ENCODE assay signal across 16 mouse cellular contexts in genomic region chr17:51477404-51477803, GRCm38 (mm10).
DNase-seq lines count a peak whose midpoint lies in the region; ATAC-seq lines count a peak whose summit lies in the region.
"Had no signal": no experiment of that assay in that cellular context is flagged by ENCODE, and none has a peak within 500 bp of the region (broad histone marks: within the 10 kb centered on the region; RNA-seq: fewer than 3 reads in every experiment).

No protein-coding gene starts in this region.

- H3K36me3 ChIP-seq in hindbrain, embryonic 12.5 days: no peaks in the 10 kb centered on the region
- H3K36me3 ChIP-seq: hindbrain, embryonic 13.5 days; limb, embryonic 10.5 days; liver, embryonic 13.5 days had no signal

- H3K4me2 ChIP-seq in hindbrain, embryonic 12.5 days (replicated peaks): no peak overlapping the region
- H3K4me2 ChIP-seq: hindbrain, embryonic 13.5 days; liver, embryonic 13.5 days had no signal

- no peaks in the 10 kb centered on the region for H3K27me3 ChIP-seq in hindbrain, embryonic 12.5 days
- H3K27me3 ChIP-seq: hindbrain, embryonic 13.5 days; liver, embryonic 13.5 days had no signal

- no peak overlapping the region for H3K4me3 ChIP-seq in hindbrain, embryonic 12.5 days
- H3K4me3 ChIP-seq: erythroblast, embryonic 14.5 days; hindbrain, embryonic 13.5 days; limb, embryonic 10.5 days; liver, embryonic 13.5 days had no signal

- 90% methylated on average over 8 of the region's 8 CpGs for WGBS in hindbrain, embryonic 12.5 days

- no peaks in the 10 kb centered on the region for H3K4me1 ChIP-seq in hindbrain, embryonic 12.5 days
- H3K4me1 ChIP-seq: hindbrain, embryonic 13.5 days; limb, embryonic 10.5 days; liver, embryonic 13.5 days had no signal

- peak; percentile 32 to 51 for DNase-seq in heart, adult 18-20 months
- DNase-seq in heart, postnatal 25 days (ENCODE audit: low spot score): no peak
- peak; percentile 2 for DNase-seq in lung, postnatal 36 days
- no peak for DNase-seq in lung, postnatal 25 days (ENCODE audit: low spot score)
- peak; percentile 25 to 29 for DNase-seq in heart, postnatal 10 days
- no peak for DNase-seq in kidney, postnatal 25 days
- DNase-seq: adrenal gland, postnatal 10 days; B cell, adult 2 months; cerebellum, adult 18-20 months; cerebellum, postnatal 36 days; kidney, adult 9 months; liver, embryonic 13.5 days had no signal

- peaks cover 5% of the 10 kb centered on the region for H3K9me3 ChIP-seq in hindbrain, embryonic 12.5 days (replicated peaks)
- H3K9me3 ChIP-seq: hindbrain, embryonic 13.5 days; limb, embryonic 10.5 days; liver, embryonic 13.5 days had no signal

- no peak for ATAC-seq in hindbrain, embryonic 12.5 days (ENCODE audit: low FRiP score)

- H3K9ac ChIP-seq in hindbrain, embryonic 12.5 days: no peak overlapping the region
- H3K9ac ChIP-seq: hindbrain, embryonic 13.5 days; liver, embryonic 13.5 days had no signal

- no peak overlapping the region for H3K27ac ChIP-seq in hindbrain, embryonic 12.5 days
- H3K27ac ChIP-seq: hindbrain, embryonic 13.5 days; limb, embryonic 10.5 days; liver, embryonic 13.5 days had no signal

- intact Hi-C loops in heart, postnatal 25 days (cut with DNase I): no loop called here
- intact Hi-C loops in heart, postnatal 10 days (cut with DNase I): no loop called here

Comparison
In these comparisons a context has a peak if more than half of its experiments do, and no peak if none do; other contexts are left out.
1. DNase-seq: peak in heart, adult 18-20 months (2 of 2), lung, postnatal 36 days (single experiment) and heart, postnatal 10 days (2 of 2); none in heart, postnatal 25 days (single experiment), lung, postnatal 25 days (single experiment) and kidney, postnatal 25 days (0 of 2).